Mouse (Mus musculus): ENCODE data around the gene Olfr839-ps1. TPM values are rescaled to one million over a fixed set of nuclear protein-coding genes. Genes with fewer than 3 reads are reported as not detected.

Olfr839-ps1 gene
- 0.03 TPM in 1 of 2 replicates, not detected in the other for polyA plus RNA-seq (2016; fragmentation: Nextera tagmentation; extraction: Ambion mirVana)

DNA sequence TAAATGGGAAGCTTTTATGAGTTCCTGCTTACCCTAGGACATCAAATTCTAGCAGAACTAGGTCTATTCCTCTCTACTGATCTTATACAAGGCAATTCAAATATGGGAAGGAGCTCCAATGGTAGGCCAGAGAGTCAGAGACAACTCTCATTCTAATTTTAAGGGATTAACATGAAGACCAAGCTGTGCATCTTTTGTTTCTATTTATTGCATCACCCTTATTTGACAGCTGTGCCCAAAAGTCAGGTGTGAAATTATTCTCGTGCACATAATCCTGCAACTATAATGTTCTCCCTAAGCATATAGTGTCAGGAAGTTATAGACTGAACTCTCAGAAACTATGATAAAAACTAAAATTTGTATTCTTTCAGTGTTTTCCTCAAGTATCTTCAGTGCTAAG, at the start of gene Olfr839-ps1:
Gene Olfr839-ps1 (minus strand): TSS at position 101 of the 400 bp plus-strand sequence.
- no peak within 1 kb of the TSS for H3K4me3 ChIP-seq
- H3K27ac ChIP-seq: no peak within 1 kb of the TSS
- H3K4me2 ChIP-seq (replicated peaks): no peak within 1 kb of the TSS
- H3K9ac ChIP-seq: no peak within 1 kb of the TSS
- no peaks in the 10 kb centered on the region for H3K4me1 ChIP-seq
- no peaks in the 10 kb centered on the region for H3K36me3 ChIP-seq
- ATAC-seq (ENCODE audit: insufficient number of reproducible peaks, insufficient read depth, low FRiP score, low TSS enrichment): no peak
- no peaks in the 10 kb centered on the region for H3K27me3 ChIP-seq
- 0 out of 2 replicates have a peak, but pooled peaks cover 3% of the 10 kb centered on the region for H3K9me3 ChIP-seq
- WGBS: 93% methylated on average over 1 of the region's 1 CpGs

DNA sequence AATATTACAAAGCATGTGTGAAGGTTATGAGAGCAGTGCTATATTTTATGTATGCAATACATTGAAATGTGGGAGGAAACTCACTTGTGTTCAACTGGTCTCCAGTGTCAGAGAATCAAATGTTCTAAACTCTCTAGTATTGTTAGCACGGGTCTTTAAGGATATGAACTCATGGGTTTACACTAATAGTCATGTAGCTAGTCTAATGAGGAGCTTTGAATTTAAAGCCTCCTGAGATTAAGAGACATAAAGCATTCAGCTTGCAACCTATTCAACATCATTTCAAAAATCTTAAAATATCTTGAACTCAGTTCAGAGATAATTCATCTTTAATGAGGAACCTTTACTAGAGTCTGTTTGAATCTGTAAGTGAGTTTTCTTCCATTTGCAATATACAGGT, 41.1 kb downstream of the Olfr839-ps1 start, which contains the start of gene Olfr837:
Gene Olfr837 (plus strand): TSS at position 301 of the 400 bp plus-strand sequence.
- H3K9ac ChIP-seq: no peak within 1 kb of the TSS
- ATAC-seq (ENCODE audit: insufficient number of reproducible peaks, insufficient read depth, low FRiP score, low TSS enrichment): no peak
- no peak within 1 kb of the TSS for H3K4me2 ChIP-seq (replicated peaks)
- no peak within 1 kb of the TSS for H3K27ac ChIP-seq
- H3K9me3 ChIP-seq: no peaks in the 10 kb centered on the region
- H3K27me3 ChIP-seq: no peaks in the 10 kb centered on the region
- H3K36me3 ChIP-seq: no peaks in the 10 kb centered on the region
- H3K4me1 ChIP-seq: no peaks in the 10 kb centered on the region
- no peak within 1 kb of the TSS for H3K4me3 ChIP-seq
- WGBS: 76% methylated on average over 1 of the region's 1 CpGs

DNA sequence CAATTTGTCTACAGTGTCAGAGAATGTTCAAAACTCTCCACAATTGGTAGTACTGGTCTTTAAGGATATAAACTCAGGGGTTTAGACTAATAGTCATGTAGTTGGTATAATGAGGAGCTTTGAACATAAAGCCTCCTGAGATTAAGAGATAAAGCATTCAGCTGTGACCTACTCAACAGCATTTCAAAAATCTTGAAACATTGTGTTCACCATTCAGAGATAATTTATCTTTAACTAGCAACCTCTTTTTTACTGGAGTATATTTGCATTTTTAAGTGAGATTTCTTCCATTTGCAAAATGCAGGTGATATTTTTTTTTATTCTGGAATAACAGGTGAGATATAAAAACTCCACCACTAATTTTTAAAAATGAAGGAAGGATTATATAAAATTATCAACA, 57.0 kb downstream of the Olfr839-ps1 start, which contains the start of gene Olfr836:
Gene Olfr836 (plus strand): TSS at position 301 of the 400 bp plus-strand sequence.
- Histone ChIP-seq H3K9ac (no peak within 1 kb of the TSS), H3K4me3 (no peak within 1 kb of the TSS), H3K27me3 (no peaks in the 10 kb centered on the region), H3K4me1 (no peaks in the 10 kb centered on the region), H3K4me2 (replicated peaks) (no peak within 1 kb of the TSS), H3K9me3 (no peaks in the 10 kb centered on the region), H3K27ac (no peak within 1 kb of the TSS), H3K36me3 (no peaks in the 10 kb centered on the region)
- no peak for ATAC-seq (ENCODE audit: insufficient number of reproducible peaks, insufficient read depth, low FRiP score, low TSS enrichment)

Other genes with a start within 250 kb of the Olfr839-ps1 start
- not detected in 2 replicates for gene Olfr832, start 240.2 kb downstream of the Olfr839-ps1 start, polyA plus RNA-seq (2016; fragmentation: Nextera tagmentation; extraction: Ambion mirVana)
- not detected in 2 replicates for gene Olfr834, start 189.3 kb downstream of the Olfr839-ps1 start, polyA plus RNA-seq (2016; fragmentation: Nextera tagmentation; extraction: Ambion mirVana)
- gene Olfr835, start 144.6 kb downstream of the Olfr839-ps1 start, polyA plus RNA-seq (2016; fragmentation: Nextera tagmentation; extraction: Ambion mirVana): not detected in 2 replicates
- not detected in 2 replicates for gene Olfr836, start 56.9 kb downstream of the Olfr839-ps1 start, polyA plus RNA-seq (2016; fragmentation: Nextera tagmentation; extraction: Ambion mirVana)
- gene Olfr837, start 41.0 kb downstream of the Olfr839-ps1 start, polyA plus RNA-seq (2016; fragmentation: Nextera tagmentation; extraction: Ambion mirVana): not detected in 2 replicates
- not detected in 2 replicates for gene Olfr843, start 74.7 kb upstream of the Olfr839-ps1 start, polyA plus RNA-seq (2016; fragmentation: Nextera tagmentation; extraction: Ambion mirVana)
- not detected in 2 replicates for gene Olfr844, start 139.0 kb upstream of the Olfr839-ps1 start, polyA plus RNA-seq (2016; fragmentation: Nextera tagmentation; extraction: Ambion mirVana)
- not detected in 2 replicates for gene Olfr845, start 159.1 kb upstream of the Olfr839-ps1 start, polyA plus RNA-seq (2016; fragmentation: Nextera tagmentation; extraction: Ambion mirVana)
- gene Olfr846, start 186.7 kb upstream of the Olfr839-ps1 start, polyA plus RNA-seq (2016; fragmentation: Nextera tagmentation; extraction: Ambion mirVana): not detected in 2 replicates
- gene Olfr847, start 201.4 kb upstream of the Olfr839-ps1 start, polyA plus RNA-seq (2016; fragmentation: Nextera tagmentation; extraction: Ambion mirVana): not detected in 2 replicates